Mouse (Mus musculus): ENCODE measurements around the gene Nagpa. TPM values are rescaled to one million over a fixed set of nuclear protein-coding genes. Genes with fewer than 3 reads are reported as not detected.

Gene Nagpa
- polyA plus RNA-seq (2017; shearing (Covaris generic)) = 9.4 TPM

GRCm38 (mm10) chr16:5203668-5204433 is at the start of gene Nagpa:
TSS of gene Nagpa (minus strand) at chr16:5204012.

GRCm38 (mm10) chr16:5233418-5234313 is 29.9 kb upstream of the Nagpa start, which contains the start of gene Alg1:
TSS of gene Alg1 (plus strand) at chr16:5233621.

GRCm38 (mm10) chr16:5222140-5222539 is 18.3 kb upstream of the Nagpa start, which contains the start of gene AU021092:
TSS of gene AU021092 (minus strand) at chr16:5222299.

GRCm38 (mm10) chr16:5147037-5147385 is 56.8 kb downstream of the Nagpa start, which contains the start of gene Sec14l5:
TSS of gene Sec14l5 (plus strand) at chr16:5147109.

Other genes starting within 250 kb of the Nagpa start
- gene Anks3, start 239.8 kb downstream of the Nagpa start, polyA plus RNA-seq (2017; shearing (Covaris generic)) = 90.3 TPM
- gene Sept12, start 206.2 kb downstream of the Nagpa start, polyA plus RNA-seq (2017; shearing (Covaris generic)) = not detected
- gene Smim22, start 196.7 kb downstream of the Nagpa start, polyA plus RNA-seq (2017; shearing (Covaris generic)) = not detected
- gene Rogdi, start 190.5 kb downstream of the Nagpa start, polyA plus RNA-seq (2017; shearing (Covaris generic)) = 21.6 TPM
- gene Glyr1, start 154.1 kb downstream of the Nagpa start, polyA plus RNA-seq (2017; shearing (Covaris generic)) = 180 TPM
- 18.5 TPM for gene Ubn1, start 154.0 kb downstream of the Nagpa start, polyA plus RNA-seq (2017; shearing (Covaris generic))
- 0.10 TPM for gene Ppl, start 71.6 kb downstream of the Nagpa start, polyA plus RNA-seq (2017; shearing (Covaris generic))
- gene Sec14l5, start 56.9 kb downstream of the Nagpa start, polyA plus RNA-seq (2017; shearing (Covaris generic)) = not detected
- not detected for gene AU021092, start 18.3 kb upstream of the Nagpa start, polyA plus RNA-seq (2017; shearing (Covaris generic))
- gene Alg1, start 29.6 kb upstream of the Nagpa start, polyA plus RNA-seq (2017; shearing (Covaris generic)) = 22.4 TPM
- gene Eef2kmt, start 52.0 kb upstream of the Nagpa start, polyA plus RNA-seq (2017; shearing (Covaris generic)) = 57.7 TPM